ENCODE assay signal across 8 mouse cellular contexts in the genomic region with DNA sequence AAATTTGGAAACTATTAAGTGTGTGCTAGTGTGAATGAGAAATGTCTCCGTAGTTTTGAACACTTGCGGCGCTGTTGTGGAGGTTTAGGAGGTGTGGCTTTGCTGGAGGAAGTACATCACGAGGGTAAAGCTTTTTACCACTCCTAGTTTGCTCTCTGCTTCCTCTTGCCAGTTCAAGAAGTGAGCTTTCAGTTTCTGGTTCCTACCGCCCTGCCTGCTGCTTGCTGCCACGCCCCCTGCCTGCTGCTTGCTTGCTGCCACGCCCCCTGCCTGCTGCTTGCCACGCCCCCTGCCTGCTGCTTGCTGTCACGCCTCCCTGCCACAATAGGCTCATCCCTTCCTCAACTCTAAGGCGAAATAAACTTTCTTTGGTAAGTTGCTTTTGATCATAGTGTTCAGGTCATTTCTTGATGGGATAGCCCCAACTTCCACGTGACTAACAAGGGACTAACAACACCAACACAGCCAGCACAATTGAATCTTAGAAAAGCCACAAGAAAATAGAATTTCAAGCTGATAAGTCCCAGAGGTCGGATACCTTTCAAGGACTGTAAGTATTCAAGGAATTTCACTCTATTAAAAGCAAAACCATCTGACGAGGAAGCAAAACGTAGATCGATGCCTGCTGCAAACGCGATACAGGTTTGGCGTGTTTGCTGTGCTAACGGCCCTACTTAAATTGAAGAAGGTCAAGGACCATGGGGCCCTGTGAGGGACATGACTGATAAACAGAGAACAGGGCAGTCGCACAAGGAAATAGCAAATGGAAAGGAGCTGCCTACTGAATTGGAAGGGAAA. TPM values are rescaled to one million over a fixed set of nuclear protein-coding genes. Genes with fewer than 3 reads are reported as not detected.
A peak's percentile ranks its signal among the peaks of the same experiment; 100 is the strongest.
DNase-seq lines count a peak whose midpoint lies in the region; ATAC-seq and TF ChIP-seq lines count a peak whose summit lies in the region.

No protein-coding gene starts in this region.

- no peaks in the 10 kb centered on the region for H3K79me2 ChIP-seq in MEL (ENCODE audit: control insufficient read depth, insufficient read depth, low read length, poor library complexity)

- no peak overlapping the region for H3K9ac ChIP-seq in MEL (ENCODE audit: control insufficient read depth, low read depth, low read length, poor library complexity, severe bottlenecking)
- no peak overlapping the region for H3K9ac ChIP-seq in forebrain, embryonic 13.5 days
- no peak overlapping the region for H3K9ac ChIP-seq in limb, embryonic 11.5 days (ENCODE audit: low read length)

- H3K4me1 ChIP-seq in MEL (ENCODE audit: control insufficient read depth in 1 of 2, insufficient read depth in 2 of 2, low read length in 2 of 2): no peaks in the 10 kb centered on the region
- H3K4me1 ChIP-seq in forebrain, embryonic 13.5 days: 0 out of 2 replicates have a peak, but pooled peaks cover 4% of the 10 kb centered on the region
- no peaks in the 10 kb centered on the region for H3K4me1 ChIP-seq in limb, embryonic 11.5 days (ENCODE audit: control insufficient read depth, insufficient read depth, low read length)

- WGBS in forebrain, embryonic 13.5 days: 29% methylated on average over 20 of the region's 20 CpGs
- WGBS in limb, embryonic 11.5 days: 24% methylated on average over 20 of the region's 20 CpGs

- intact Hi-C loops in heart, postnatal 36 days (cut with DNase I): no loop called here

- no peak; the same call in 1 of the 2 replicates for ATAC-seq in forebrain, embryonic 13.5 days
- ATAC-seq in limb, embryonic 11.5 days (ENCODE audit: insufficient number of reproducible peaks, low FRiP score, low TSS enrichment, low read depth): peak; percentile 80

- TF ChIP-seq CTCF in MEL (IDR thresholded peaks at IDR 0.05 in 2 of 3, conservative IDR thresholded peaks at IDR 0.05 in 1 of 3; ENCODE audit: control insufficient read depth in 1 of 3, insufficient read depth in 1 of 3, low read depth in 2 of 3, low read length in 3 of 3, poor library complexity in 1 of 3, severe bottlenecking in 1 of 3): peak in 1 of 3 experiments; percentile 16; a peak in 1 of 6 replicates

- H3K36me3 ChIP-seq in MEL (ENCODE audit: control insufficient read depth in 1 of 2, insufficient read depth in 2 of 2, low read length in 2 of 2): no peaks in the 10 kb centered on the region
- H3K36me3 ChIP-seq in forebrain, embryonic 13.5 days (ENCODE audit: poor library complexity, severe bottlenecking): no peaks in the 10 kb centered on the region
- H3K36me3 ChIP-seq in limb, embryonic 11.5 days (ENCODE audit: control insufficient read depth, insufficient read depth, low read length): no peaks in the 10 kb centered on the region

- H3K4me2 ChIP-seq in forebrain, embryonic 13.5 days: peak overlapping the region; percentile 24
- no peak overlapping the region for H3K4me2 ChIP-seq in limb, embryonic 11.5 days (ENCODE audit: low read depth, severe bottlenecking)

- peak; percentile 90 for DNase-seq in MEL (ENCODE audit: low read depth, low spot score)
- peak; percentile 90 to 95 for DNase-seq in adrenal gland, adult (ENCODE audit: inconsistent age in 2 of 2, low spot score in 1 of 2)
- DNase-seq in heart, postnatal 36 days: peak; percentile 55 to 66
- peak; percentile 78 for DNase-seq in limb, embryonic 11.5 days (ENCODE audit: low spot score)
- DNase-seq in mesoderm, embryonic 11.5 days (ENCODE audit: low read depth, low spot score): peak; percentile 78
- DNase-seq in urinary bladder, adult 2 months (ENCODE audit: low spot score): peak; percentile 27
- DNase-seq in natural killer cell, adult 2 months (ENCODE audit: low spot score in 2 of 2): no peak

- H3K4me3 ChIP-seq in MEL (ENCODE audit: control insufficient read depth in 1 of 2, insufficient read depth in 1 of 2, low read depth in 2 of 2, low read length in 2 of 2): peak overlapping the region in 1 of 2 experiments; percentile 33; a peak in 1 of 4 replicates
- no peak overlapping the region for H3K4me3 ChIP-seq in forebrain, embryonic 13.5 days
- H3K4me3 ChIP-seq in limb, embryonic 11.5 days (ENCODE audit: low read depth, low read length): no peak overlapping the region

- no peaks in the 10 kb centered on the region for H3K9me3 ChIP-seq in MEL (replicated peaks; ENCODE audit: insufficient read depth, low read length)
- H3K9me3 ChIP-seq in forebrain, embryonic 13.5 days (replicated peaks): no peaks in the 10 kb centered on the region
- H3K9me3 ChIP-seq in limb, embryonic 11.5 days (ENCODE audit: control insufficient read depth, low read length): no peaks in the 10 kb centered on the region

- TF ChIP-seq EP300 in MEL (IDR thresholded peaks at IDR 0.05; ENCODE audit: low read depth in 1 of 2, low read length in 2 of 2): no peak

- H3K27ac ChIP-seq in MEL (ENCODE audit: control insufficient read depth, low read depth, low read length): no peak overlapping the region
- no peak overlapping the region for H3K27ac ChIP-seq in forebrain, embryonic 13.5 days
- no peak overlapping the region for H3K27ac ChIP-seq in limb, embryonic 11.5 days (replicated peaks; ENCODE audit: low read depth, low read length)

- H3K27me3 ChIP-seq in MEL (ENCODE audit: control insufficient read depth in 1 of 2, insufficient read depth in 2 of 2, low read length in 2 of 2): no peaks in the 10 kb centered on the region
- H3K27me3 ChIP-seq in forebrain, embryonic 13.5 days: no peaks in the 10 kb centered on the region
- H3K27me3 ChIP-seq in limb, embryonic 11.5 days (ENCODE audit: control insufficient read depth, insufficient read depth, low read length): no peaks in the 10 kb centered on the region

- TF ChIP-seq RAD21 in MEL (IDR thresholded peaks at IDR 0.05; ENCODE audit: low read depth, low read length): no peak

- no peak for TF ChIP-seq POLR2A in MEL (IDR thresholded peaks at IDR 0.05; ENCODE audit: control insufficient read depth in 1 of 2, insufficient read depth in 1 of 2, low read depth in 1 of 2, low read length in 2 of 2, poor library complexity in 1 of 2)

TF ChIP-seq in MEL, 35 proteins besides CTCF, POLR2A, EP300 and RAD21:
- TF ChIP-seq BHLHE40 (IDR thresholded peaks at IDR 0.05; ENCODE audit: borderline replicate concordance, low read depth, low read length): no peak
- TF ChIP-seq UBTF (IDR thresholded peaks at IDR 0.05; ENCODE audit: borderline replicate concordance, insufficient read depth, low read depth, low read length): no peak
- no peak for TF ChIP-seq POLR2AphosphoS5 (IDR thresholded peaks at IDR 0.05; ENCODE audit: borderline replicate concordance, low read depth, low read length)
- no peak for TF ChIP-seq MYB (IDR thresholded peaks at IDR 0.05; ENCODE audit: low read depth, low read length)
- TF ChIP-seq TBP (IDR thresholded peaks at IDR 0.05; ENCODE audit: low read depth, low read length): no peak
- TF ChIP-seq GABPA (IDR thresholded peaks at IDR 0.05; ENCODE audit: low read depth, low read length): no peak
- peak; percentile 26; the same call in 1 of the 2 replicates for TF ChIP-seq ELF1 (IDR thresholded peaks at IDR 0.05; ENCODE audit: low read depth, low read length)
- TF ChIP-seq USF2 (IDR thresholded peaks at IDR 0.05; ENCODE audit: borderline replicate concordance in 1 of 2, insufficient read depth in 1 of 2, low read depth in 1 of 2, low read length in 2 of 2): no peak
- no peak for TF ChIP-seq MEF2A (IDR thresholded peaks at IDR 0.05; ENCODE audit: extremely low read depth, insufficient replicate concordance, low read depth, low read length, poor library complexity, severe bottlenecking)
- no peak for TF ChIP-seq CHD2 (IDR thresholded peaks at IDR 0.05; ENCODE audit: low read length)
- no peak for TF ChIP-seq MAFK (IDR thresholded peaks at IDR 0.05; ENCODE audit: borderline replicate concordance, low read depth, low read length)
- no peak for TF ChIP-seq ZMIZ1 (IDR thresholded peaks at IDR 0.05; ENCODE audit: low read depth, low read length)
- no peak for TF ChIP-seq JUND (IDR thresholded peaks at IDR 0.05; ENCODE audit: low read depth, low read length)
- TF ChIP-seq TAL1 (IDR thresholded peaks at IDR 0.05; ENCODE audit: low read length): no peak
- peak; percentile 49; the same call in 1 of the 2 replicates for TF ChIP-seq ZNF384 (IDR thresholded peaks at IDR 0.05; ENCODE audit: low read depth, low read length)
- 0 out of 2 replicates have a peak, but pooled peaks have one; percentile 15 for TF ChIP-seq E2F4 (IDR thresholded peaks at IDR 0.05; ENCODE audit: borderline replicate concordance, low read depth, low read length)
- no peak for TF ChIP-seq HCFC1 (IDR thresholded peaks at IDR 0.05; ENCODE audit: low read depth, low read length)
- TF ChIP-seq RCOR1 (IDR thresholded peaks at IDR 0.05; ENCODE audit: low read depth, low read length): no peak
- TF ChIP-seq KAT2A (conservative IDR thresholded peaks at IDR 0.05; ENCODE audit: low read depth, low read length): no peak
- no peak; the same call in 1 of the 2 replicates for TF ChIP-seq ETS1 (IDR thresholded peaks at IDR 0.05; ENCODE audit: low read depth, low read length)

RNA-seq across cellular contexts. Expression of a gene that starts 35.7 kb away (rescaled TPM):
- total RNA-seq in MEL (2012; rRNA removed): 0.07 and 0.08 TPM in 2 replicates
- polyA plus RNA-seq in MEL (2012; ENCODE audit: insufficient read depth in 1 of 2, insufficient read length in 2 of 2, low read depth in 1 of 2, low replicate concordance in 2 of 2, missing spikeins in 1 of 2): not detected
- 13.7 and 13.9 TPM in 2 replicates for polyA plus RNA-seq in forebrain, embryonic 13.5 days (2015; fragmentation: Nextera tagmentation; extraction: Ambion mirVana)
- total RNA-seq in heart, postnatal 36 days (2021): 100 to 1,000 TPM in 1 of 2 experiments, 10 to 100 TPM in 1; 74.0 to 112 TPM
- 4.0 and 4.2 TPM in 2 replicates for polyA plus RNA-seq in limb, embryonic 11.5 days (2014; fragmentation: Nextera tagmentation; extraction: Ambion mirVana)
- 5.3 and 8.2 TPM in 2 replicates for polyA plus RNA-seq in urinary bladder, adult 2 months (2012; rRNA removed)

Comparison
In these comparisons a context has a peak if more than half of its experiments do, and no peak if none do; other contexts are left out.
1. DNase-seq: peak in MEL (single experiment), adrenal gland, adult (2 of 2), heart, postnatal 36 days (2 of 2), limb, embryonic 11.5 days (single experiment), mesoderm, embryonic 11.5 days (single experiment) and urinary bladder, adult 2 months (single experiment); none in natural killer cell, adult 2 months (0 of 2).